Mouse (Mus musculus) CH12.LX (cell line): ENCODE data around the gene Cck. TPM values are rescaled to one million over a fixed set of nuclear protein-coding genes. Genes with fewer than 3 reads are reported as not detected.

Source experiments
- DNase-seq: peaks from one replicate; pipeline ENCODE4 v3.0.0-alpha.2; 2013; ENCODE audit errors: extremely low read depth
- H3K27ac ChIP-seq: 2 replicates; pipeline ENCODE4 v1.5.1; 2012; ENCODE audit warnings: low read depth, mild to moderate bottlenecking, control low read depth, moderate library complexity; ENCODE audit not compliant: insufficient read depth
- H3K27me3 ChIP-seq: replicated peaks from 2 replicates; pipeline ENCODE3; 2012; ENCODE audit warnings: inconsistent platforms
- H3K36me3 ChIP-seq, 2 experiments: replicated peaks in 1 of 2; 2 replicates each; pipeline versions ENCODE3 to v1.6.1; 2012; ENCODE audit warnings: inconsistent platforms in 1 of 2, low read length in 1 of 2, mild to moderate bottlenecking in 1 of 2, mixed read lengths in 1 of 2, moderate library complexity in 1 of 2; ENCODE audit not compliant: control insufficient read depth in 1 of 2, insufficient read depth in 1 of 2
- H3K4me1 ChIP-seq, 2 experiments: 2 replicates each; pipeline ENCODE4 v1.6.1; 2012; ENCODE audit warnings: inconsistent platforms in 1 of 2, moderate library complexity in 1 of 2; ENCODE audit not compliant: insufficient read depth in 2 of 2, control insufficient read depth in 1 of 2
- H3K4me2 ChIP-seq: 2 replicates; pipeline ENCODE4 v1.6.1; 2012; ENCODE audit warnings: low read depth, mild to moderate bottlenecking, control low read depth; ENCODE audit not compliant: poor library complexity, insufficient read depth, severe bottlenecking
- H3K4me3 ChIP-seq, 3 experiments: fragments of 150-350 bp in 1 of 3; sonication (generic) in 1 of 3; replicated peaks in 1 of 3; 2 replicates each; pipeline versions ENCODE3 to v1.5.1; 2011 to 2012; ENCODE audit warnings: low read depth in 2 of 3, low read length in 2 of 3, mild to moderate bottlenecking in 2 of 3, moderate library complexity in 2 of 3, control low read depth in 1 of 3, improper control_type of control experiment in 1 of 3, inconsistent platforms in 1 of 3, mixed read lengths in 1 of 3; ENCODE audit not compliant: poor library complexity in 1 of 3
- H3K79me2 ChIP-seq: replicated peaks from 2 replicates; pipeline ENCODE4 v1.6.1; 2012; ENCODE audit warnings: mild to moderate bottlenecking, moderate library complexity; ENCODE audit not compliant: control insufficient read depth, poor library complexity, insufficient read depth, severe bottlenecking; ENCODE audit errors: extremely low read depth
- H3K9ac ChIP-seq: 2 replicates; pipeline ENCODE4 v1.6.1; 2012; ENCODE audit warnings: low read depth, mild to moderate bottlenecking, control low read depth, moderate library complexity; ENCODE audit not compliant: insufficient read depth
- H3K9me3 ChIP-seq: replicated peaks from 2 replicates; pipeline ENCODE3; 2012; ENCODE audit warnings: low read length, inconsistent platforms, mixed read lengths
- CHD2 ChIP-seq: IDR thresholded peaks from 2 replicates; pipeline ENCODE4 v1.6.1; 2011; ENCODE audit warnings: low read length, improper control_type of control experiment
- CTCF ChIP-seq, 2 experiments: IDR thresholded peaks in 1 of 2; conservative IDR thresholded peaks in 1 of 2; 2 replicates each; pipeline ENCODE4 v1.5.1; 2011 to 2012; ENCODE audit warnings: low read depth in 2 of 2, low read length in 2 of 2, improper control_type of control experiment in 1 of 2, inconsistent platforms in 1 of 2, mild to moderate bottlenecking in 1 of 2, moderate library complexity in 1 of 2
- E2F4 ChIP-seq: IDR thresholded peaks from 2 replicates; pipeline ENCODE4 v1.6.1; 2011; ENCODE audit warnings: low read depth, low read length, improper control_type of control experiment; ENCODE audit not compliant: insufficient replicate concordance
- ELF1 ChIP-seq: IDR thresholded peaks from 2 replicates; pipeline ENCODE4 v1.6.1; 2014; ENCODE audit warnings: low read depth, mild to moderate bottlenecking, inconsistent platforms, low read length, improper control_type of control experiment
- EP300 ChIP-seq: IDR thresholded peaks from 2 replicates; pipeline ENCODE4 v1.6.1; 2011; ENCODE audit warnings: low read length, improper control_type of control experiment
- GABPA ChIP-seq: IDR thresholded peaks from 2 replicates; pipeline ENCODE4 v1.6.1; 2012; ENCODE audit warnings: low read depth, low read length, improper control_type of control experiment, inconsistent platforms; ENCODE audit not compliant: insufficient replicate concordance
- HCFC1 ChIP-seq: IDR thresholded peaks from 2 replicates; pipeline ENCODE4 v1.6.1; 2012; ENCODE audit warnings: low read depth, mild to moderate bottlenecking, inconsistent platforms, low read length, improper control_type of control experiment
- IRF4 ChIP-seq: IDR thresholded peaks from 2 replicates; pipeline ENCODE4 v1.6.1; 2014; ENCODE audit warnings: low read depth, mild to moderate bottlenecking, inconsistent platforms, low read length, improper control_type of control experiment
- JUN ChIP-seq: IDR thresholded peaks from 2 replicates; pipeline ENCODE4 v1.6.1; 2011; ENCODE audit warnings: low read depth, mild to moderate bottlenecking, low read length, improper control_type of control experiment, moderate library complexity; ENCODE audit not compliant: insufficient read depth
- KAT2A ChIP-seq: IDR thresholded peaks from 2 replicates; pipeline ENCODE4 v1.6.1; 2012; ENCODE audit warnings: low read length, improper control_type of control experiment, inconsistent platforms; ENCODE audit not compliant: insufficient replicate concordance
- MAX ChIP-seq: IDR thresholded peaks from 2 replicates; pipeline ENCODE4 v1.6.1; 2011; ENCODE audit warnings: low read length, improper control_type of control experiment
- MAZ ChIP-seq: IDR thresholded peaks from 2 replicates; pipeline ENCODE4 v1.6.1; 2012; ENCODE audit warnings: low read depth, mild to moderate bottlenecking, inconsistent platforms, low read length, improper control_type of control experiment, moderate library complexity
- MEF2A ChIP-seq: IDR thresholded peaks from 2 replicates; pipeline ENCODE4 v1.6.1; 2014; ENCODE audit warnings: low read depth, mild to moderate bottlenecking, inconsistent platforms, low read length, improper control_type of control experiment, borderline replicate concordance
- MYC ChIP-seq: IDR thresholded peaks from 2 replicates; pipeline ENCODE4 v1.6.1; 2011; ENCODE audit warnings: low read depth, mild to moderate bottlenecking, improper control_type of control experiment, low read length
- NELFE ChIP-seq: IDR thresholded peaks from 2 replicates; pipeline ENCODE4 v1.6.1; 2011; ENCODE audit warnings: low read depth, low read length, improper control_type of control experiment
- NRF1 ChIP-seq: IDR thresholded peaks from 2 replicates; pipeline ENCODE4 v1.6.1; 2014; ENCODE audit warnings: low read depth, mild to moderate bottlenecking, inconsistent platforms, low read length, improper control_type of control experiment, moderate library complexity
- PAX5 ChIP-seq: IDR thresholded peaks from 2 replicates; pipeline ENCODE4 v1.6.1; 2012; ENCODE audit warnings: low read length, inconsistent platforms, mixed read lengths
- POLR2AphosphoS2 ChIP-seq: IDR thresholded peaks from 2 replicates; pipeline ENCODE4 v1.6.1; 2011; ENCODE audit warnings: low read depth, low read length, improper control_type of control experiment
- RAD21 ChIP-seq: IDR thresholded peaks from 2 replicates; pipeline ENCODE4 v1.6.1; 2011; ENCODE audit warnings: low read depth, mild to moderate bottlenecking, low read length, improper control_type of control experiment, moderate library complexity
- RCOR1 ChIP-seq: conservative IDR thresholded peaks from 2 replicates; pipeline ENCODE4 v1.6.1; 2012; ENCODE audit warnings: low read depth, mild to moderate bottlenecking, inconsistent platforms, low read length, improper control_type of control experiment
- SIN3A ChIP-seq: IDR thresholded peaks from 2 replicates; pipeline ENCODE4 v1.6.1; 2012; ENCODE audit warnings: low read length, improper control_type of control experiment, inconsistent platforms
- SMC3 ChIP-seq: IDR thresholded peaks from 2 replicates; pipeline ENCODE4 v1.6.1; 2011; ENCODE audit warnings: low read depth, low read length, improper control_type of control experiment
- UBTF ChIP-seq: IDR thresholded peaks from 2 replicates; pipeline ENCODE4 v1.6.1; 2012; ENCODE audit warnings: low read depth, mild to moderate bottlenecking, inconsistent platforms, low read length, improper control_type of control experiment, moderate library complexity
- USF2 ChIP-seq: conservative IDR thresholded peaks from 2 replicates; pipeline ENCODE4 v1.6.1; 2011; ENCODE audit warnings: low read depth, low read length, improper control_type of control experiment
- ZC3H11A ChIP-seq: IDR thresholded peaks from 2 replicates; pipeline ENCODE4 v1.6.1; 2012; ENCODE audit warnings: low read depth, mild to moderate bottlenecking, inconsistent platforms, low read length, improper control_type of control experiment
- ZKSCAN1 ChIP-seq: IDR thresholded peaks from 2 replicates; pipeline ENCODE4 v1.6.1; 2012; ENCODE audit warnings: low read depth, inconsistent platforms, low read length, improper control_type of control experiment, borderline replicate concordance
- ZMIZ1 ChIP-seq: IDR thresholded peaks from 2 replicates; pipeline ENCODE4 v1.6.1; 2012; ENCODE audit warnings: low read depth, mild to moderate bottlenecking, inconsistent platforms, low read length, improper control_type of control experiment
- ZNF384 ChIP-seq: IDR thresholded peaks from 2 replicates; pipeline ENCODE4 v1.6.1; 2012; ENCODE audit warnings: low read depth, low read length, improper control_type of control experiment, inconsistent platforms
- dilution Hi-C: fragments of 300-500 bp; cut with MboI; formaldehyde crosslinking; loops from 2 replicates; pipeline ENCODE4 v1.14.3; 2020; ENCODE audit warnings: low sequenced_read_pairs; ENCODE audit not compliant: extremely low pct_unique_long_range_greater_than_20kb, extremely low pct_ligation_motif_present
- in situ Hi-C: fragments of 300-500 bp; cut with MboI; formaldehyde crosslinking; loops from 3 replicates; pipeline ENCODE4 v1.14.3; 2019; ENCODE audit warnings: low sequenced_read_pairs, low pct_ligation_motif_present, low pct_unique_long_range_greater_than_20kb, mixed read lengths
- polyA plus RNA-seq: library from polyadenylated mRNA; unstranded; fragments of >175 nt; gene quantifications from 2 replicates; pipeline ENCODE4 v1.2.1, GENCODE M21; 2012; ENCODE audit warnings: low read depth; ENCODE audit not compliant: insufficient read length
- total RNA-seq, 2 experiments: library from RNA; depleted of rRNA; stranded (reverse); fragments of 300-350 nt in 1 of 2; fragments of >200 nt in 1 of 2; gene quantifications; 2 replicates each; pipeline ENCODE4 v1.2.3; 2012 to 2014

Cck gene
- total and polyA plus RNA-seq, 3 experiments = not detected

GRCm38 (mm10) chr9:121479453-121479852 is 16.0 kb downstream of the Cck start:
- H3K9me3 ChIP-seq = no peaks in the 10 kb centered on the region
- no peak overlapping the region for H3K27ac ChIP-seq
- no peaks in the 10 kb centered on the region for H3K27me3 ChIP-seq
- peaks cover 0 to 3% of the 10 kb centered on the region in 2 experiments; a peak in 1 of 4 replicates for H3K4me1 ChIP-seq
- H3K79me2 ChIP-seq = no peaks in the 10 kb centered on the region
- dilution Hi-C loops = no loop called here
- H3K4me3 ChIP-seq = no peak overlapping the region
- peak overlapping the region; percentile 39; the same call in 1 of the 2 replicates for H3K4me2 ChIP-seq
- H3K36me3 ChIP-seq = peaks cover 0 to 3% of the 10 kb centered on the region in 2 experiments
- in situ Hi-C loops = loop anchor here (5.0 to 25.0 kb wide), 4 partner anchors 193 to 508 kb away; partner anchors contain the start of genes Ccdc13 and Pomgnt2
- TF ChIP-seq POLR2AphosphoS2 (no peak), NRF1 (0 out of 2 replicates have a peak, but pooled peaks have one; percentile 11), CTCF (conservative IDR thresholded peaks at IDR 0.05 in 1 of 2, IDR thresholded peaks at IDR 0.05 in 1 of 2; ENCODE audit: low read depth in 2 of 2, low read length in 2 of 2) (peak; percentile 69 to 97), UBTF (no peak), CHD2 (no peak), ZC3H11A (peak; percentile 85), GABPA (no peak), ELF1 (no peak), EP300 (no peak), MYC (no peak), PAX5 (no peak), E2F4 (no peak), SMC3 (peak; percentile 98), ZKSCAN1 (no peak), IRF4 (peak; percentile 25; the same call in 1 of the 2 replicates), RAD21 (peak; percentile 98), RCOR1 (no peak), NELFE (no peak), HCFC1 (no peak)
- no peak overlapping the region for H3K9ac ChIP-seq
- peak; percentile 75 for DNase-seq

- H3K4me1 ChIP-seq = peaks cover 0 to 3% of the 10 kb centered on the region in 2 experiments; a peak in 1 of 4 replicates
- H3K9me3 ChIP-seq = no peaks in the 10 kb centered on the region
- H3K27me3 ChIP-seq = no peaks in the 10 kb centered on the region
- peak; percentile 79 for DNase-seq
- H3K27ac ChIP-seq = no peak overlapping the region
- no peaks in the 10 kb centered on the region for H3K79me2 ChIP-seq
- H3K4me3 ChIP-seq = no peak overlapping the region
- no peak overlapping the region for H3K9ac ChIP-seq
- TF ChIP-seq RAD21 (peak; percentile 87), MYC (no peak), USF2 (no peak), ZC3H11A (no peak; the same call in 1 of the 2 replicates), ZKSCAN1 (no peak), MEF2A (no peak), ELF1 (no peak), MAX (no peak), CTCF (conservative IDR thresholded peaks at IDR 0.05 in 1 of 2, IDR thresholded peaks at IDR 0.05 in 1 of 2; ENCODE audit: low read depth in 2 of 2, low read length in 2 of 2) (peak; percentile 72 to 91), ZNF384 (no peak), NRF1 (no peak), JUN (no peak), UBTF (no peak), GABPA (no peak), KAT2A (no peak), POLR2AphosphoS2 (no peak), MAZ (no peak), SMC3 (peak; percentile 72), E2F4 (no peak), NELFE (no peak), ZMIZ1 (no peak), SIN3A (no peak)
- H3K36me3 ChIP-seq = peaks cover 8 to 21% of the 10 kb centered on the region in 2 experiments
- in situ Hi-C loops (loop anchor here (5.0 to 25.0 kb wide), 4 partner anchors 195 to 510 kb away; partner anchors contain the start of genes Ccdc13 and Pomgnt2), dilution Hi-C loops (no loop called here)
- H3K4me2 ChIP-seq = peak overlapping the region; percentile 46; the same call in 1 of the 2 replicates
These were observed 18.1 kb downstream of the Cck start for GRCm38 (mm10) chr9:121477305-121477911.
